Mouse (Mus musculus): ENCODE measurements around the gene Ubl4b. TPM values are rescaled to one million over a fixed set of nuclear protein-coding genes. Genes with fewer than 3 reads are reported as not detected.

Gene Ubl4b
- total and polyA plus RNA-seq, 2 experiments from 2014 or later, result not detected

DNA sequence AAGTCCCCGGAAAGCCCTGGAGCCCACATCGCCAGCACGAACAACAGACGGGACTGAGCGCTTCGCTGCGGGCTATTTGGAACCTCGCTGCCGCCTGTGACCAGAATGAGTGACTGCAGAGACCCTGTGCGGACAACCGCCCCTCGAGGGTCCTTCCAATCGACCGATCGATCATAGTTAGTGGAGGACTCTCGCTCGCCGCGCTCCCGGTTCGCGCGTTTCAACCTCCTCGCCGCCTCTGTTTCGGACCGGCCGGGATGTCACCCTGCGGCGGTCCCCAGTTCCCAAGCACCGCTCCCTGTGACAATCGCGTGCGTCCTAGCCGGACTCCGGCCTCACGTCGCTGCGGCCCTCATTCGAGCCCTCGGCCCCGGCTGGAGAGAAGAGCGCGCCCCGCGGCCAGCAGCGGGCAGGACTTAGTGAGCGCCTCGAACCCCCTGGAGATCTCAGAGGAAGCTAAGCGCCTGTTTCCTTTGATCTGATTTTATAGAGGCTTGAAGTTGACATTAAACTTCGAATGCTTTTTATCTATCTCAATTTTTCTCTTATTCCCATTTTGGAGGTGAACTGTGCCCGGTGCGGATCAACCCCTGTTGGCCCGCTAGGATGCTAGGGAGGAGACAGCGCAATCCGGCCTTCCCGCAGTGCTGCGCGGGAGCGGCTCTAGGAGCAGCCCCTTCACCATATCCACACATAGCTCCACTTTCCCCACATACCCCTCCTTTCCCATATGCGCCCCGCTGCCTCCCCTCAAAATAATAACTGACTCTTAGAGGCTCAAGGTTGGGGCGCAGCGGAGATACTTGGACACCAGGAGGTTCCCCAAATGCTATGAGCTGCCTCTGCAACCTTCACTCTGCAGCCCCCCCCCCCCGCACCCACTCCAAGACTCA, 28.2 kb upstream of the Ubl4b start:
- no peak for DNase-seq (ENCODE audit: low spot score)
- no peaks in the 10 kb centered on the region for H3K9me3 ChIP-seq (ENCODE audit: low read length)
- TF ChIP-seq CTCF (IDR thresholded peaks at IDR 0.05; ENCODE audit: low read depth), result no peak
- H3K4me2 ChIP-seq (ENCODE audit: low read depth, low read length), result peak overlapping the region; percentile 43
- H3K4me3 ChIP-seq (ENCODE audit: low read length), result peak overlapping the region; percentile 17
- peaks cover 56% of the 10 kb centered on the region for H3K27me3 ChIP-seq (ENCODE audit: insufficient read depth, low read length)
- no peak overlapping the region for H3K9ac ChIP-seq (replicated peaks; ENCODE audit: low read length)
- under 1% methylated on average over 64 of the region's 65 CpGs for WGBS
- 0 out of 2 replicates have a peak, but pooled peaks cover 4% of the 10 kb centered on the region for H3K4me1 ChIP-seq (ENCODE audit: insufficient read depth, low read length)
- H3K36me3 ChIP-seq (ENCODE audit: insufficient read depth, low read length), result no peaks in the 10 kb centered on the region
- H3K27ac ChIP-seq, result no peak overlapping the region
- ATAC-seq, result no peak

GRCm38 (mm10) chr3:107582130-107582874, 27.4 kb upstream of the Ubl4b start:
- Histone ChIP-seq H3K4me1 (ENCODE audit: insufficient read depth, low read length) (0 out of 2 replicates have a peak, but pooled peaks cover 4% of the 10 kb centered on the region), H3K4me2 (ENCODE audit: low read depth, low read length) (peak overlapping the region; percentile 43), H3K27ac (no peak overlapping the region), H3K9ac (replicated peaks; ENCODE audit: low read length) (no peak overlapping the region), H3K36me3 (ENCODE audit: insufficient read depth, low read length) (no peaks in the 10 kb centered on the region), H3K4me3 (ENCODE audit: low read length) (peak overlapping the region; percentile 17), H3K9me3 (ENCODE audit: low read length) (no peaks in the 10 kb centered on the region), H3K27me3 (ENCODE audit: insufficient read depth, low read length) (peaks cover 54% of the 10 kb centered on the region)
- ATAC-seq (no peak), DNase-seq (ENCODE audit: low spot score) (no peak)
- WGBS, result 2% methylated on average over 18 of the region's 18 CpGs
- TF ChIP-seq CTCF (IDR thresholded peaks at IDR 0.05; ENCODE audit: low read depth), result no peak

DNA sequence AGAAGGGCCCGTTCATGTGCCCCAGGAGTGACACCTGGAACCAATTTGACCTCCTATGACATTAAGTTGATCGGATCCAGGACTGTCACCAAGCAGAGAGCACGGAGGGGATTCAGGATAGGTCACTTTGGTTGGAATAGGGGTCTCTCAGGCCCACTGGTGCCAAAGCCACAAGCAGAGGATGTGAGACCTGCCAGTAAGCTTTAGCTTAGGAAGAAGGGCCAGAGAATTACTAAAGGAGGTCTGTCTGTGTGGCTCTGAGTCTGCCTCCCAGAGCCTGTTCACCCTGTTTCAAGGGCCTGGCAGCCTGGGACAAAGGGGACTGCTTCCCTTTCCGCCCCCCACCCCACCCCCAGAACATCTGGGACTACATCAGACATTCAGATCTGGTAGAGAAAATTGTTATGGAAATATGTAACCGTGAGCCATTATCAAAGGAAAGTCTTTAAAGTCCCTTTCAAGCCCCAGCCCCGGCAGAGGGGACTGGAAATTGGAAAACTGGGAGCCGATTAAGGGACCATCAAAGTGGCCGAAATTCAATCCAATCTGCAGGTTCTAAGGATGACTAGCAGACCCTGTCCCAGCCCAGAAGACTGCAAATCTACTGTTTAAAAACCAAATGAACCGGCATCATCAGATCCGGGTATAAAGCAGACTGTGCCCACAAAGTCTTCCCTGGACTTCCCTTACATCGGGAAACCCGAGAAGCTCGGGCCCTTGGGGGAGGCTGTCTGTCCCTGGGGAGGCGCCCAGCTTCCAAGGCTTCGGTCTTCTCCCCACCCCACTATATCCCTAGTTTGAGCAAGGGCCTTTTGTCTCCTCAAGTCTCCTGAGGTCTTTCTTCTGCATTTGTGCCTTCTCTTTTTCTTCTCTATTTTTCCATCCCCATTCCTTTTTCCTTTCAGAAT, 26.5 kb upstream of the Ubl4b start:
- DNase-seq (ENCODE audit: low spot score) (no peak), ATAC-seq (no peak)
- H3K9me3 ChIP-seq (ENCODE audit: low read length), result no peaks in the 10 kb centered on the region
- H3K27ac ChIP-seq, result no peak overlapping the region
- H3K9ac ChIP-seq (replicated peaks; ENCODE audit: low read length), result no peak overlapping the region
- H3K4me3 ChIP-seq (ENCODE audit: low read length), result no peak overlapping the region
- TF ChIP-seq CTCF (IDR thresholded peaks at IDR 0.05; ENCODE audit: low read depth), result no peak
- H3K4me2 ChIP-seq (ENCODE audit: low read depth, low read length), result no peak overlapping the region
- no peaks in the 10 kb centered on the region for H3K36me3 ChIP-seq (ENCODE audit: insufficient read depth, low read length)
- H3K27me3 ChIP-seq (ENCODE audit: insufficient read depth, low read length), result peaks cover 54% of the 10 kb centered on the region
- WGBS, result 7% methylated on average over 15 of the region's 15 CpGs
- 0 out of 2 replicates have a peak, but pooled peaks cover 4% of the 10 kb centered on the region for H3K4me1 ChIP-seq (ENCODE audit: insufficient read depth, low read length)

DNA sequence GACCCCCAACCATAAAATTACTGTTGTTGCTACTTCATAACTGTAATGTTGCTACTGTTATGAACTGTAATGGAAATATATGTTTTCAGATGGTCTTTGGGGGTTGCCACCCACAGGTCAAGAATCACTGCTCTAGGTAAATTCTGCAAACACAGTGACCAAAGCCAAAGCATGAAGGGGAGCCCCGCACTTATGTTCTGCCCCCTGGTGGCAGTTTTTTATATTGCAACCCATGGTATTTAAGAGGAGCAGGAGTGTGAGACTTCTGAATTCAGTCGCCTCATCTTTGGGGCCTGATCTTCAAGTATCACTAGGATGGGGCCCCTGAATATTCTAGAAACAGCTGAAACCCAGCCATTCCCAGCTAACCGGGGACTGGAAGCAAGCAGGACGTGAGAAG, 24.6 kb upstream of the Ubl4b start:
- peak; percentile 81 for TF ChIP-seq CTCF (IDR thresholded peaks at IDR 0.05; ENCODE audit: low read depth)
- ATAC-seq (0 out of 2 replicates have a peak, but pooled peaks have one; percentile 10), DNase-seq (ENCODE audit: low spot score) (peak; percentile 85)
- Histone ChIP-seq H3K27me3 (ENCODE audit: insufficient read depth, low read length) (peaks cover 38% of the 10 kb centered on the region), H3K9ac (replicated peaks; ENCODE audit: low read length) (no peak overlapping the region), H3K36me3 (ENCODE audit: insufficient read depth, low read length) (no peaks in the 10 kb centered on the region), H3K27ac (no peak overlapping the region), H3K4me1 (ENCODE audit: insufficient read depth, low read length) (0 out of 2 replicates have a peak, but pooled peaks cover 4% of the 10 kb centered on the region), H3K4me2 (ENCODE audit: low read depth, low read length) (no peak overlapping the region), H3K4me3 (ENCODE audit: low read length) (no peak overlapping the region), H3K9me3 (ENCODE audit: low read length) (no peaks in the 10 kb centered on the region)
- WGBS, result 5% methylated on average over 4 of the region's 4 CpGs

GRCm38 (mm10) chr3:107577810-107578390, 23.0 kb upstream of the Ubl4b start:
- Histone ChIP-seq H3K4me1 (ENCODE audit: insufficient read depth, low read length) (0 out of 2 replicates have a peak, but pooled peaks cover 2% of the 10 kb centered on the region), H3K36me3 (ENCODE audit: insufficient read depth, low read length) (no peaks in the 10 kb centered on the region), H3K4me2 (ENCODE audit: low read depth, low read length) (no peak overlapping the region), H3K27me3 (ENCODE audit: insufficient read depth, low read length) (peaks cover 24% of the 10 kb centered on the region; the same call in 1 of the 2 replicates), H3K9me3 (ENCODE audit: low read length) (no peaks in the 10 kb centered on the region), H3K4me3 (ENCODE audit: low read length) (no peak overlapping the region), H3K9ac (replicated peaks; ENCODE audit: low read length) (no peak overlapping the region), H3K27ac (no peak overlapping the region)
- ATAC-seq (no peak), DNase-seq (ENCODE audit: low spot score) (no peak)
- TF ChIP-seq CTCF (IDR thresholded peaks at IDR 0.05; ENCODE audit: low read depth), result no peak
- 59% methylated on average over 3 of the region's 3 CpGs for WGBS

GRCm38 (mm10) chr3:107576807-107577206, 21.9 kb upstream of the Ubl4b start:
- WGBS, result 81% methylated on average over 3 of the region's 3 CpGs
- H3K27me3 ChIP-seq (ENCODE audit: insufficient read depth, low read length), result peaks cover 21% of the 10 kb centered on the region; the same call in 1 of the 2 replicates

More at GRCm38 (mm10) chr3:107576807-107577206, 21.9 kb upstream of the Ubl4b start:
- H3K27ac ChIP-seq, result no peak overlapping the region
- H3K9ac ChIP-seq (replicated peaks; ENCODE audit: low read length), result no peak overlapping the region
- TF ChIP-seq CTCF (IDR thresholded peaks at IDR 0.05; ENCODE audit: low read depth), result no peak
- H3K9me3 ChIP-seq (ENCODE audit: low read length), result no peaks in the 10 kb centered on the region
- H3K4me2 ChIP-seq (ENCODE audit: low read depth, low read length), result no peak overlapping the region
- H3K36me3 ChIP-seq (ENCODE audit: insufficient read depth, low read length), result no peaks in the 10 kb centered on the region
- H3K4me1 ChIP-seq (ENCODE audit: insufficient read depth, low read length), result no peaks in the 10 kb centered on the region
- no peak overlapping the region for H3K4me3 ChIP-seq (ENCODE audit: low read length)
- no peak for DNase-seq (ENCODE audit: low spot score)
- ATAC-seq, result no peak

All from hindbrain, postnatal 0 days (tissue).